Mouse (Mus musculus) CH12.LX (cell line): ENCODE measurements around the gene Rnf208. TPM values are rescaled to one million over a fixed set of nuclear protein-coding genes. Genes with fewer than 3 reads are reported as not detected.

Source experiments
- DNase-seq: peaks from one replicate; pipeline ENCODE4 v3.0.0-alpha.2; 2013; ENCODE audit errors: extremely low read depth
- H3K27ac ChIP-seq: 2 replicates; pipeline ENCODE4 v1.5.1; 2012; ENCODE audit warnings: low read depth, mild to moderate bottlenecking, control low read depth, moderate library complexity; ENCODE audit not compliant: insufficient read depth
- H3K27me3 ChIP-seq: replicated peaks from 2 replicates; pipeline ENCODE3; 2012; ENCODE audit warnings: inconsistent platforms
- H3K36me3 ChIP-seq, 2 experiments: replicated peaks in 1 of 2; 2 replicates each; pipeline versions ENCODE3 to v1.6.1; 2012; ENCODE audit warnings: inconsistent platforms in 1 of 2, low read length in 1 of 2, mild to moderate bottlenecking in 1 of 2, mixed read lengths in 1 of 2, moderate library complexity in 1 of 2; ENCODE audit not compliant: control insufficient read depth in 1 of 2, insufficient read depth in 1 of 2
- H3K4me1 ChIP-seq, 2 experiments: 2 replicates each; pipeline ENCODE4 v1.6.1; 2012; ENCODE audit warnings: inconsistent platforms in 1 of 2, moderate library complexity in 1 of 2; ENCODE audit not compliant: insufficient read depth in 2 of 2, control insufficient read depth in 1 of 2
- H3K4me2 ChIP-seq: 2 replicates; pipeline ENCODE4 v1.6.1; 2012; ENCODE audit warnings: low read depth, mild to moderate bottlenecking, control low read depth; ENCODE audit not compliant: poor library complexity, insufficient read depth, severe bottlenecking
- H3K4me3 ChIP-seq, 3 experiments: fragments of 150-350 bp in 1 of 3; sonication (generic) in 1 of 3; replicated peaks in 1 of 3; 2 replicates each; pipeline versions ENCODE3 to v1.5.1; 2011 to 2012; ENCODE audit warnings: low read depth in 2 of 3, low read length in 2 of 3, mild to moderate bottlenecking in 2 of 3, moderate library complexity in 2 of 3, control low read depth in 1 of 3, improper control_type of control experiment in 1 of 3, inconsistent platforms in 1 of 3, mixed read lengths in 1 of 3; ENCODE audit not compliant: poor library complexity in 1 of 3
- H3K79me2 ChIP-seq: replicated peaks from 2 replicates; pipeline ENCODE4 v1.6.1; 2012; ENCODE audit warnings: mild to moderate bottlenecking, moderate library complexity; ENCODE audit not compliant: control insufficient read depth, poor library complexity, insufficient read depth, severe bottlenecking; ENCODE audit errors: extremely low read depth
- H3K9ac ChIP-seq: 2 replicates; pipeline ENCODE4 v1.6.1; 2012; ENCODE audit warnings: low read depth, mild to moderate bottlenecking, control low read depth, moderate library complexity; ENCODE audit not compliant: insufficient read depth
- H3K9me3 ChIP-seq: replicated peaks from 2 replicates; pipeline ENCODE3; 2012; ENCODE audit warnings: low read length, inconsistent platforms, mixed read lengths
- BHLHE40 ChIP-seq: IDR thresholded peaks from 2 replicates; pipeline ENCODE4 v1.6.1; 2011; ENCODE audit warnings: mild to moderate bottlenecking, low read depth, low read length, improper control_type of control experiment
- E2F4 ChIP-seq: IDR thresholded peaks from 2 replicates; pipeline ENCODE4 v1.6.1; 2011; ENCODE audit warnings: low read depth, low read length, improper control_type of control experiment; ENCODE audit not compliant: insufficient replicate concordance
- EP300 ChIP-seq: IDR thresholded peaks from 2 replicates; pipeline ENCODE4 v1.6.1; 2011; ENCODE audit warnings: low read length, improper control_type of control experiment
- ETS1 ChIP-seq: conservative IDR thresholded peaks from 2 replicates; pipeline ENCODE4 v1.6.1; 2012; ENCODE audit warnings: low read depth, mild to moderate bottlenecking, inconsistent platforms, low read length, improper control_type of control experiment, moderate library complexity
- GABPA ChIP-seq: IDR thresholded peaks from 2 replicates; pipeline ENCODE4 v1.6.1; 2012; ENCODE audit warnings: low read depth, low read length, improper control_type of control experiment, inconsistent platforms; ENCODE audit not compliant: insufficient replicate concordance
- JUN ChIP-seq: IDR thresholded peaks from 2 replicates; pipeline ENCODE4 v1.6.1; 2011; ENCODE audit warnings: low read depth, mild to moderate bottlenecking, low read length, improper control_type of control experiment, moderate library complexity; ENCODE audit not compliant: insufficient read depth
- JUND ChIP-seq: conservative IDR thresholded peaks from 2 replicates; pipeline ENCODE4 v1.6.1; 2011; ENCODE audit warnings: low read depth, low read length, improper control_type of control experiment
- KAT2A ChIP-seq: IDR thresholded peaks from 2 replicates; pipeline ENCODE4 v1.6.1; 2012; ENCODE audit warnings: low read length, improper control_type of control experiment, inconsistent platforms; ENCODE audit not compliant: insufficient replicate concordance
- MAX ChIP-seq: IDR thresholded peaks from 2 replicates; pipeline ENCODE4 v1.6.1; 2011; ENCODE audit warnings: low read length, improper control_type of control experiment
- MAZ ChIP-seq: IDR thresholded peaks from 2 replicates; pipeline ENCODE4 v1.6.1; 2012; ENCODE audit warnings: low read depth, mild to moderate bottlenecking, inconsistent platforms, low read length, improper control_type of control experiment, moderate library complexity
- MYC ChIP-seq: IDR thresholded peaks from 2 replicates; pipeline ENCODE4 v1.6.1; 2011; ENCODE audit warnings: low read depth, mild to moderate bottlenecking, improper control_type of control experiment, low read length
- RAD21 ChIP-seq: IDR thresholded peaks from 2 replicates; pipeline ENCODE4 v1.6.1; 2011; ENCODE audit warnings: low read depth, mild to moderate bottlenecking, low read length, improper control_type of control experiment, moderate library complexity
- RCOR1 ChIP-seq: conservative IDR thresholded peaks from 2 replicates; pipeline ENCODE4 v1.6.1; 2012; ENCODE audit warnings: low read depth, mild to moderate bottlenecking, inconsistent platforms, low read length, improper control_type of control experiment
- SIN3A ChIP-seq: IDR thresholded peaks from 2 replicates; pipeline ENCODE4 v1.6.1; 2012; ENCODE audit warnings: low read length, improper control_type of control experiment, inconsistent platforms
- SMC3 ChIP-seq: IDR thresholded peaks from 2 replicates; pipeline ENCODE4 v1.6.1; 2011; ENCODE audit warnings: low read depth, low read length, improper control_type of control experiment
- TBP ChIP-seq: conservative IDR thresholded peaks from 2 replicates; pipeline ENCODE4 v1.6.1; 2011; ENCODE audit warnings: low read depth, low read length, improper control_type of control experiment
- USF1 ChIP-seq: IDR thresholded peaks from 2 replicates; pipeline ENCODE4 v1.6.1; 2014; ENCODE audit warnings: low read depth, mild to moderate bottlenecking, inconsistent platforms, low read length, improper control_type of control experiment
- USF2 ChIP-seq: conservative IDR thresholded peaks from 2 replicates; pipeline ENCODE4 v1.6.1; 2011; ENCODE audit warnings: low read depth, low read length, improper control_type of control experiment
- ZC3H11A ChIP-seq: IDR thresholded peaks from 2 replicates; pipeline ENCODE4 v1.6.1; 2012; ENCODE audit warnings: low read depth, mild to moderate bottlenecking, inconsistent platforms, low read length, improper control_type of control experiment
- dilution Hi-C: fragments of 300-500 bp; cut with MboI; formaldehyde crosslinking; loops from 2 replicates; pipeline ENCODE4 v1.14.3; 2020; ENCODE audit warnings: low sequenced_read_pairs; ENCODE audit not compliant: extremely low pct_unique_long_range_greater_than_20kb, extremely low pct_ligation_motif_present
- in situ Hi-C: fragments of 300-500 bp; cut with MboI; formaldehyde crosslinking; loops from 3 replicates; pipeline ENCODE4 v1.14.3; 2019; ENCODE audit warnings: low sequenced_read_pairs, low pct_ligation_motif_present, low pct_unique_long_range_greater_than_20kb, mixed read lengths
- polyA plus RNA-seq: library from polyadenylated mRNA; unstranded; fragments of >175 nt; gene quantifications from 2 replicates; pipeline ENCODE4 v1.2.1, GENCODE M21; 2012; ENCODE audit warnings: low read depth; ENCODE audit not compliant: insufficient read length
- total RNA-seq, 2 experiments: library from RNA; depleted of rRNA; stranded (reverse); fragments of 300-350 nt in 1 of 2; fragments of >200 nt in 1 of 2; gene quantifications; 2 replicates each; pipeline ENCODE4 v1.2.3; 2012 to 2014

Rnf208 gene
- total and polyA plus RNA-seq, 3 experiments, result 0.34 to 1.7 (median 1.4) TPM

- dilution Hi-C loops (no loop called here), in situ Hi-C loops (no loop called here)
- DNase-seq, result no peak
- no peaks in the 10 kb centered on the region for H3K36me3 ChIP-seq
- no peak overlapping the region for H3K9ac ChIP-seq
- no peak overlapping the region for H3K27ac ChIP-seq
- no peaks in the 10 kb centered on the region; the same call in 1 of the 2 replicates for H3K79me2 ChIP-seq
- H3K27me3 ChIP-seq, result peaks cover 50% of the 10 kb centered on the region
- no peak overlapping the region for H3K4me3 ChIP-seq
- no peaks in the 10 kb centered on the region for H3K9me3 ChIP-seq
- peak overlapping the region; percentile 17 for H3K4me2 ChIP-seq
- TF ChIP-seq TBP (no peak), MYC (no peak), E2F4 (no peak), SMC3 (no peak), ZC3H11A (no peak), MAZ (no peak), SIN3A (no peak), RAD21 (no peak), BHLHE40 (no peak), MAX (no peak), KAT2A (no peak), USF2 (no peak), ETS1 (no peak)
- peaks cover 4 to 27% of the 10 kb centered on the region in 2 experiments; a peak in 3 of 4 replicates for H3K4me1 ChIP-seq
Measured at GRCm38 (mm10) chr2:25228995-25229530, 13.0 kb upstream of the Rnf208 start.

- Histone ChIP-seq H3K36me3 (no peaks in the 10 kb centered on the region), H3K4me3 (no peak overlapping the region), H3K79me2 (no peaks in the 10 kb centered on the region), H3K4me1 (peaks cover 4 to 27% of the 10 kb centered on the region in 2 experiments; a peak in 3 of 4 replicates), H3K4me2 (no peak overlapping the region), H3K9ac (no peak overlapping the region), H3K27me3 (peaks cover 55% of the 10 kb centered on the region), H3K9me3 (no peaks in the 10 kb centered on the region), H3K27ac (no peak overlapping the region)
- TF ChIP-seq MYC (no peak), EP300 (no peak), USF2 (no peak), JUN (no peak), USF1 (no peak), RCOR1 (no peak), BHLHE40 (no peak), JUND (no peak), GABPA (no peak)
- in situ Hi-C loops, result no loop called here
- no peak for DNase-seq
- dilution Hi-C loops, result no loop called here
Measured at GRCm38 (mm10) chr2:25229582-25229981, 12.5 kb upstream of the Rnf208 start.
